In genomic region chr15:100463712-100464111, GRCm38 (mm10) we compare ENCODE assay signal across 8 mouse cellular contexts. TPM values are rescaled to one million over a fixed set of nuclear protein-coding genes. Genes with fewer than 3 reads are reported as not detected.
DNase-seq lines count a peak whose midpoint lies in the region; ATAC-seq and TF ChIP-seq lines count a peak whose summit lies in the region.
"Had no signal": no experiment of that assay in that cellular context is flagged by ENCODE, and none has a peak within 500 bp of the region (broad histone marks: within the 10 kb centered on the region; RNA-seq: fewer than 3 reads in every experiment).

No protein-coding gene starts in this region.

- H3K36me3 ChIP-seq in liver, adult 2 months (ENCODE audit: control insufficient read depth, insufficient read depth, low read length), result no peaks in the 10 kb centered on the region
- H3K36me3 ChIP-seq in liver, embryonic 12.5 days, result no peaks in the 10 kb centered on the region
- H3K36me3 ChIP-seq in hindbrain, postnatal 0 days (ENCODE audit: insufficient read depth, low read length), result no peaks in the 10 kb centered on the region
- no peaks in the 10 kb centered on the region for H3K36me3 ChIP-seq in limb, embryonic 11.5 days (ENCODE audit: control insufficient read depth, insufficient read depth, low read length)

- ATAC-seq in liver, embryonic 12.5 days, result no peak; the same call in 1 of the 2 replicates
- ATAC-seq in hindbrain, postnatal 0 days, result peak; percentile 18; the same call in 1 of the 2 replicates
- ATAC-seq in limb, embryonic 11.5 days (ENCODE audit: insufficient number of reproducible peaks, low FRiP score, low TSS enrichment, low read depth), result no peak

- 28% methylated on average over 6 of the region's 6 CpGs for WGBS in liver, adult 2 months
- WGBS in liver, embryonic 12.5 days (ENCODE audit: insufficient replicate concordance), result 18% methylated on average over 6 of the region's 6 CpGs
- 24% methylated on average over 6 of the region's 6 CpGs for WGBS in hindbrain, postnatal 0 days
- 28% methylated on average over 6 of the region's 6 CpGs for WGBS in limb, embryonic 11.5 days

- no peaks in the 10 kb centered on the region for H3K9me3 ChIP-seq in liver, embryonic 12.5 days (replicated peaks)
- no peaks in the 10 kb centered on the region for H3K9me3 ChIP-seq in hindbrain, postnatal 0 days (ENCODE audit: low read length)
- H3K9me3 ChIP-seq in limb, embryonic 11.5 days (ENCODE audit: control insufficient read depth, low read length), result no peaks in the 10 kb centered on the region

- no peak overlapping the region for H3K27ac ChIP-seq in liver, adult 2 months (replicated peaks; ENCODE audit: insufficient read depth, low read depth, low read length)
- no peak overlapping the region for H3K27ac ChIP-seq in liver, embryonic 12.5 days
- no peak overlapping the region for H3K27ac ChIP-seq in hindbrain, postnatal 0 days
- H3K27ac ChIP-seq in limb, embryonic 11.5 days (replicated peaks; ENCODE audit: low read depth, low read length), result no peak overlapping the region

- peaks cover 9% of the 10 kb centered on the region for H3K4me1 ChIP-seq in liver, adult 2 months (ENCODE audit: control insufficient read depth, insufficient read depth, low read length)
- H3K4me1 ChIP-seq in liver, embryonic 12.5 days, result peaks cover 24% of the 10 kb centered on the region
- H3K4me1 ChIP-seq in hindbrain, postnatal 0 days (ENCODE audit: insufficient read depth, low read length), result no peaks in the 10 kb centered on the region
- H3K4me1 ChIP-seq in limb, embryonic 11.5 days (ENCODE audit: control insufficient read depth, insufficient read depth, low read length), result no peaks in the 10 kb centered on the region

- H3K4me3 ChIP-seq in liver, adult 2 months (ENCODE audit: insufficient read depth, low read depth, low read length), result no peak overlapping the region
- no peak overlapping the region for H3K4me3 ChIP-seq in liver, embryonic 12.5 days
- no peak overlapping the region for H3K4me3 ChIP-seq in hindbrain, postnatal 0 days (ENCODE audit: low read length)
- no peak overlapping the region for H3K4me3 ChIP-seq in limb, embryonic 11.5 days (ENCODE audit: low read depth, low read length)

- no peak overlapping the region for H3K9ac ChIP-seq in liver, adult 2 months (ENCODE audit: low read depth, low read length)
- no peak overlapping the region for H3K9ac ChIP-seq in liver, embryonic 12.5 days
- no peak overlapping the region for H3K9ac ChIP-seq in hindbrain, postnatal 0 days (replicated peaks; ENCODE audit: low read length)
- no peak overlapping the region for H3K9ac ChIP-seq in limb, embryonic 11.5 days (ENCODE audit: low read length)

- DNase-seq in liver, adult 2 months (ENCODE audit: extremely low read depth, low read depth, low spot score), result peak; percentile 55
- peak; percentile 78 for DNase-seq in R1 (ENCODE audit: low read depth, low spot score)
- peak; percentile 86 to 87 for DNase-seq in cerebellum, postnatal 10 days
- DNase-seq in hindbrain, postnatal 0 days (ENCODE audit: low spot score), result peak; percentile 77
- DNase-seq in limb, embryonic 11.5 days (ENCODE audit: low spot score), result peak; percentile 81
- peak; percentile 78 for DNase-seq in right cerebral cortex, postnatal 14 days

- H3K4me2 ChIP-seq in liver, embryonic 12.5 days, result no peak overlapping the region
- H3K4me2 ChIP-seq in hindbrain, postnatal 0 days (ENCODE audit: low read depth, low read length), result no peak overlapping the region
- no peak overlapping the region for H3K4me2 ChIP-seq in limb, embryonic 11.5 days (ENCODE audit: low read depth, severe bottlenecking)

- TF ChIP-seq POLR2A in liver, adult 2 months (IDR thresholded peaks at IDR 0.05; ENCODE audit: extremely low read depth, insufficient read depth, low read length), result no peak

- no peaks in the 10 kb centered on the region for H3K27me3 ChIP-seq in liver, adult 2 months (ENCODE audit: control insufficient read depth, insufficient read depth, low read length)
- H3K27me3 ChIP-seq in liver, embryonic 12.5 days (replicated peaks), result no peaks in the 10 kb centered on the region
- no peaks in the 10 kb centered on the region for H3K27me3 ChIP-seq in hindbrain, postnatal 0 days (ENCODE audit: insufficient read depth, low read length)
- H3K27me3 ChIP-seq in limb, embryonic 11.5 days (ENCODE audit: control insufficient read depth, insufficient read depth, low read length), result no peaks in the 10 kb centered on the region

- peak; percentile 68 for TF ChIP-seq CTCF in liver, adult 2 months (IDR thresholded peaks at IDR 0.05; ENCODE audit: low read depth, low read length)
- TF ChIP-seq CTCF in hindbrain, postnatal 0 days (IDR thresholded peaks at IDR 0.05; ENCODE audit: low read depth), result peak; percentile 73

- H3K79me2 ChIP-seq in liver, adult 2 months (ENCODE audit: control insufficient read depth, insufficient read depth, low read length), result no peaks in the 10 kb centered on the region

RNA-seq across cellular contexts. Expression of gene Letmd1, which starts 5.1 kb away (rescaled TPM):
- 18.7 and 21.1 TPM in 2 replicates for total RNA-seq in liver, adult 2 months (2014; rRNA removed)
- 38.7 and 39.9 TPM in 2 replicates for polyA plus RNA-seq in liver, adult 2 months (2012; rRNA removed)
- polyA plus RNA-seq in liver, embryonic 12.5 days (2016; fragmentation: Nextera tagmentation; extraction: Ambion mirVana), result 18.5 and 20.0 TPM in 2 replicates
- total RNA-seq in hindbrain, postnatal 0 days (2014; rRNA removed), result 79.5 and 88.6 TPM in 2 replicates
- 44.7 and 45.6 TPM in 2 replicates for polyA plus RNA-seq in hindbrain, postnatal 0 days (2015; fragmentation: Nextera tagmentation; extraction: Ambion mirVana)
- polyA plus RNA-seq in limb, embryonic 11.5 days (2014; fragmentation: Nextera tagmentation; extraction: Ambion mirVana), result 30.6 and 31.4 TPM in 2 replicates

RNA-seq across cellular contexts. Expression of gene Csrnp2, which starts 31.6 kb away (rescaled TPM):
- total RNA-seq in liver, adult 2 months (2014; rRNA removed), result 0.92 and 1.1 TPM in 2 replicates
- 0.78 and 1.1 TPM in 2 replicates for polyA plus RNA-seq in liver, adult 2 months (2012; rRNA removed)
- polyA plus RNA-seq in liver, embryonic 12.5 days (2016; fragmentation: Nextera tagmentation; extraction: Ambion mirVana), result 2.8 and 3.0 TPM in 2 replicates
- total RNA-seq in hindbrain, postnatal 0 days (2014; rRNA removed), result 50.2 and 53.9 TPM in 2 replicates
- polyA plus RNA-seq in hindbrain, postnatal 0 days (2015; fragmentation: Nextera tagmentation; extraction: Ambion mirVana), result 27.3 and 29.9 TPM in 2 replicates
- 27.8 and 28.1 TPM in 2 replicates for polyA plus RNA-seq in limb, embryonic 11.5 days (2014; fragmentation: Nextera tagmentation; extraction: Ambion mirVana)

RNA-seq across cellular contexts. Expression of gene Slc11a2, which starts 38.8 kb away (rescaled TPM):
- 14.5 and 22.3 TPM in 2 replicates for total RNA-seq in liver, adult 2 months (2014; rRNA removed)
- 23.2 and 25.2 TPM in 2 replicates for polyA plus RNA-seq in liver, adult 2 months (2012; rRNA removed)
- 56.5 and 59.7 TPM in 2 replicates for polyA plus RNA-seq in liver, embryonic 12.5 days (2016; fragmentation: Nextera tagmentation; extraction: Ambion mirVana)
- total RNA-seq in hindbrain, postnatal 0 days (2014; rRNA removed), result 25.1 and 40.1 TPM in 2 replicates
- 14.5 and 18.5 TPM in 2 replicates for polyA plus RNA-seq in hindbrain, postnatal 0 days (2015; fragmentation: Nextera tagmentation; extraction: Ambion mirVana)
- polyA plus RNA-seq in limb, embryonic 11.5 days (2014; fragmentation: Nextera tagmentation; extraction: Ambion mirVana), result 19.5 and 24.3 TPM in 2 replicates

RNA-seq across cellular contexts. Expression of gene Gm5475, which starts 41.8 kb away (rescaled TPM):
- total RNA-seq in liver, adult 2 months (2014; rRNA removed), result not detected in 2 replicates
- polyA plus RNA-seq in liver, adult 2 months (2012; rRNA removed), result not detected in 2 replicates
- polyA plus RNA-seq in liver, embryonic 12.5 days (2016; fragmentation: Nextera tagmentation; extraction: Ambion mirVana), result 0.06 and 0.08 TPM in 2 replicates
- total RNA-seq in hindbrain, postnatal 0 days (2014; rRNA removed), result not detected in 2 replicates
- 0.10 and 0.19 TPM in 2 replicates for polyA plus RNA-seq in hindbrain, postnatal 0 days (2015; fragmentation: Nextera tagmentation; extraction: Ambion mirVana)
- not detected in 2 replicates for polyA plus RNA-seq in limb, embryonic 11.5 days (2014; fragmentation: Nextera tagmentation; extraction: Ambion mirVana)
- polyA plus RNA-seq: neural tube, embryonic 14.5 days had no signal
